Mouse (Mus musculus): ENCODE data around the gene Olfr1357. TPM values are rescaled to one million over a fixed set of nuclear protein-coding genes. Genes with fewer than 3 reads are reported as not detected.
A peak's percentile ranks its signal among the peaks of the same experiment; 100 is the strongest.

Gene Olfr1357
- total and polyA plus RNA-seq, 3 experiments: not detected

GRCm38 (mm10) chr10:78592856-78593379, 25.0 kb downstream of the Olfr1357 start:
- intact Hi-C loops (cut with DNase I): no loop called here
- Histone ChIP-seq H3K27ac (no peak overlapping the region), H3K79me2 (replicated peaks; ENCODE audit: control insufficient read depth, insufficient read depth, low read length) (peaks cover 1% of the 10 kb centered on the region; the same call in 1 of the 2 replicates), H3K27me3 (ENCODE audit: control insufficient read depth, insufficient read depth, low read length) (no peaks in the 10 kb centered on the region), H3K4me1 (ENCODE audit: control insufficient read depth, insufficient read depth, low read length) (no peaks in the 10 kb centered on the region; the same call in 1 of the 2 replicates), H3K9ac (ENCODE audit: low read depth, low read length) (no peak overlapping the region), H3K36me3 (ENCODE audit: control insufficient read depth, insufficient read depth, low read length) (no peaks in the 10 kb centered on the region), H3K4me3 (no peak overlapping the region)
- DNase-seq: no peak
- TF ChIP-seq CTCF (IDR thresholded peaks at IDR 0.05) (no peak), POLR2A (IDR thresholded peaks at IDR 0.05; ENCODE audit: insufficient read depth, low read depth, low read length) (no peak), EP300 (IDR thresholded peaks at IDR 0.05; ENCODE audit: insufficient read depth, low read depth, low read length) (no peak)
- WGBS: 84% methylated on average over 4 of the region's 4 CpGs

GRCm38 (mm10) chr10:78591406-78592328, 26.2 kb downstream of the Olfr1357 start, which contains the start of gene Syde1:
Gene Syde1 (minus strand): TSS chr10:78591964.
- peak; percentile 75 to 84 for DNase-seq
- Histone ChIP-seq H3K36me3 (ENCODE audit: control insufficient read depth, insufficient read depth, low read length) (no peaks in the 10 kb centered on the region), H3K79me2 (replicated peaks; ENCODE audit: control insufficient read depth, insufficient read depth, low read length) (peaks cover 1% of the 10 kb centered on the region; the same call in 1 of the 2 replicates), H3K9ac (ENCODE audit: low read depth, low read length) (peak within 1 kb of the TSS; percentile 83), H3K27ac (peak within 1 kb of the TSS; percentile 94), H3K27me3 (ENCODE audit: control insufficient read depth, insufficient read depth, low read length) (no peaks in the 10 kb centered on the region), H3K4me3 (peak within 1 kb of the TSS; percentile 67), H3K4me1 (ENCODE audit: control insufficient read depth, insufficient read depth, low read length) (no peaks in the 10 kb centered on the region; the same call in 1 of the 2 replicates)
- TF ChIP-seq POLR2A (IDR thresholded peaks at IDR 0.05; ENCODE audit: insufficient read depth, low read depth, low read length) (peak; percentile 72), CTCF (IDR thresholded peaks at IDR 0.05) (peak; percentile 29), EP300 (IDR thresholded peaks at IDR 0.05; ENCODE audit: insufficient read depth, low read depth, low read length) (no peak)
- intact Hi-C loops (cut with DNase I): loop anchor here (1.0 kb wide), 1 partner anchor 16 kb away; no protein-coding TSS in a partner anchor
- 6% methylated on average over 41 of the region's 54 CpGs for WGBS

DNA sequence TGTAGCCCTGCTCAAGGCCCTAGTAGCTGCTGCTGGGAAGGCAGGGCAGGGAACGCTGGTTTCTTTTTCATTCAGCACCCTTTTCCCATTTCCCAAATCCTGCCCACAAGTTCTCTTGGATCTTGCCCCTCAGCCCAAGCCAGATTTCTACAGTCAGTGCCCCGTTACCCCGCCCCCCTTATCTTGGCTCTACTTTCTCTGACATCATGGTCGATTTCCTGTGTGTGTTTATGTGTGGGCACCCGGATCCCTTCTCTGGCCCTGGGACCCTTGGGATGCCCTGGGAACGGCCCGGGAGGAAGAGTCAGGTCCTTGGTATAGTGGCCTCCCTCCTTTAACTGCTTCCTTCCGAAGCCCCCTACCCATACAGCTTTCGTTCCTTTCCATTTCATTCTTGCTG, 27.1 kb downstream of the Olfr1357 start:
- no peak for TF ChIP-seq EP300 (IDR thresholded peaks at IDR 0.05; ENCODE audit: insufficient read depth, low read depth, low read length)
- no peak for TF ChIP-seq POLR2A (IDR thresholded peaks at IDR 0.05; ENCODE audit: insufficient read depth, low read depth, low read length)
- TF ChIP-seq CTCF (IDR thresholded peaks at IDR 0.05): no peak
- intact Hi-C loops (cut with DNase I): loop anchor here (1.0 kb wide), 1 partner anchor 15 kb away; no protein-coding TSS in a partner anchor
- Histone ChIP-seq H3K4me1 (ENCODE audit: control insufficient read depth, insufficient read depth, low read length) (no peaks in the 10 kb centered on the region; the same call in 1 of the 2 replicates), H3K79me2 (replicated peaks; ENCODE audit: control insufficient read depth, insufficient read depth, low read length) (peaks cover 1% of the 10 kb centered on the region; the same call in 1 of the 2 replicates), H3K27me3 (ENCODE audit: control insufficient read depth, insufficient read depth, low read length) (no peaks in the 10 kb centered on the region), H3K27ac (peak overlapping the region; percentile 94), H3K9ac (ENCODE audit: low read depth, low read length) (peak overlapping the region; percentile 83), H3K36me3 (ENCODE audit: control insufficient read depth, insufficient read depth, low read length) (no peaks in the 10 kb centered on the region), H3K4me3 (peak overlapping the region; percentile 67)
- peak; percentile 43 to 49 for DNase-seq
- 5% methylated on average over 9 of the region's 9 CpGs for WGBS

- Histone ChIP-seq H3K79me2 (replicated peaks; ENCODE audit: control insufficient read depth, insufficient read depth, low read length) (peaks cover 1% of the 10 kb centered on the region; the same call in 1 of the 2 replicates), H3K36me3 (ENCODE audit: control insufficient read depth, insufficient read depth, low read length) (no peaks in the 10 kb centered on the region), H3K27ac (peak overlapping the region; percentile 94), H3K9ac (ENCODE audit: low read depth, low read length) (no peak overlapping the region), H3K27me3 (ENCODE audit: control insufficient read depth, insufficient read depth, low read length) (no peaks in the 10 kb centered on the region), H3K4me1 (ENCODE audit: control insufficient read depth, insufficient read depth, low read length) (no peaks in the 10 kb centered on the region; the same call in 1 of the 2 replicates), H3K4me3 (no peak overlapping the region)
- TF ChIP-seq EP300 (IDR thresholded peaks at IDR 0.05; ENCODE audit: insufficient read depth, low read depth, low read length) (no peak), POLR2A (IDR thresholded peaks at IDR 0.05; ENCODE audit: insufficient read depth, low read depth, low read length) (no peak), CTCF (IDR thresholded peaks at IDR 0.05) (no peak)
- DNase-seq: no peak
- 93% methylated on average over 8 of the region's 8 CpGs for WGBS
- intact Hi-C loops (cut with DNase I): no loop called here
These were observed 28.0 kb downstream of the Olfr1357 start for GRCm38 (mm10) chr10:78589901-78590300.

GRCm38 (mm10) chr10:78589291-78589690, 28.6 kb downstream of the Olfr1357 start:
- TF ChIP-seq POLR2A (IDR thresholded peaks at IDR 0.05; ENCODE audit: insufficient read depth, low read depth, low read length): no peak
- no peak for TF ChIP-seq CTCF (IDR thresholded peaks at IDR 0.05)
- no peak for TF ChIP-seq EP300 (IDR thresholded peaks at IDR 0.05; ENCODE audit: insufficient read depth, low read depth, low read length)
- 95% methylated on average over 18 of the region's 18 CpGs for WGBS

More at GRCm38 (mm10) chr10:78589291-78589690, 28.6 kb downstream of the Olfr1357 start:
- no peak overlapping the region for H3K4me3 ChIP-seq
- H3K27me3 ChIP-seq (ENCODE audit: control insufficient read depth, insufficient read depth, low read length): no peaks in the 10 kb centered on the region
- H3K4me1 ChIP-seq (ENCODE audit: control insufficient read depth, insufficient read depth, low read length): no peaks in the 10 kb centered on the region; the same call in 1 of the 2 replicates
- no peak for DNase-seq
- no peak overlapping the region for H3K9ac ChIP-seq (ENCODE audit: low read depth, low read length)
- peaks cover 1% of the 10 kb centered on the region; the same call in 1 of the 2 replicates for H3K79me2 ChIP-seq (replicated peaks; ENCODE audit: control insufficient read depth, insufficient read depth, low read length)
- no peak overlapping the region for H3K27ac ChIP-seq
- intact Hi-C loops (cut with DNase I): no loop called here
- H3K36me3 ChIP-seq (ENCODE audit: control insufficient read depth, insufficient read depth, low read length): no peaks in the 10 kb centered on the region

Measured in heart, adult 2 months (tissue).